Mouse (Mus musculus) ES-E14 (cell line): ENCODE results near the gene Rap1gap. TPM values are rescaled to one million over a fixed set of nuclear protein-coding genes. Genes with fewer than 3 reads are reported as not detected.

Experiments used
- DNase-seq: peaks from one replicate; pipeline ENCODE4 v3.0.0-alpha.2; 2013; ENCODE audit warnings: low read depth, low spot score
- H3K27ac ChIP-seq: 2 replicates; pipeline ENCODE4 v1.5.1; 2012; ENCODE audit warnings: low read depth, mild to moderate bottlenecking, low read length, moderate library complexity, mixed read lengths; ENCODE audit not compliant: poor library complexity, insufficient read depth, severe bottlenecking
- H3K36me3 ChIP-seq: 2 replicates; pipeline ENCODE4 v1.6.1; 2012; ENCODE audit warnings: mild to moderate bottlenecking, low read length, moderate library complexity, mixed read lengths; ENCODE audit not compliant: control insufficient read depth, poor library complexity, insufficient read depth, severe bottlenecking
- H3K4me1 ChIP-seq, 2 experiments: fragments of 150-350 bp in 1 of 2; sonication (generic) in 1 of 2; 2 replicates each; pipeline ENCODE4 v1.6.1; 2012; ENCODE audit warnings: low read length in 2 of 2, mild to moderate bottlenecking in 1 of 2, mixed read lengths in 1 of 2; ENCODE audit not compliant: control insufficient read depth in 2 of 2, insufficient read depth in 2 of 2, poor library complexity in 1 of 2
- H3K4me3 ChIP-seq, 2 experiments: fragments of 150-350 bp in 1 of 2; sonication (generic) in 1 of 2; 2 replicates each; pipeline ENCODE4 v1.5.1; 2012; ENCODE audit warnings: low read length in 2 of 2, low read depth in 1 of 2, mild to moderate bottlenecking in 1 of 2, mixed read lengths in 1 of 2; ENCODE audit not compliant: insufficient read depth in 1 of 2, poor library complexity in 1 of 2, severe bottlenecking in 1 of 2
- H3K9ac ChIP-seq: 2 replicates; pipeline ENCODE4 v1.6.1; 2012; ENCODE audit warnings: low read depth, mild to moderate bottlenecking, low read length, mixed read lengths; ENCODE audit not compliant: poor library complexity, insufficient read depth, severe bottlenecking
- H3K9me3 ChIP-seq: fragments of 150-350 bp; sonication (generic); 2 replicates; pipeline ENCODE4 v1.6.1; 2012; ENCODE audit warnings: low read depth, mild to moderate bottlenecking, low read length; ENCODE audit not compliant: control insufficient read depth, insufficient read depth
- CHD2 ChIP-seq: IDR thresholded peaks from 2 replicates; pipeline ENCODE4 v1.6.1; 2014; ENCODE audit warnings: mild to moderate bottlenecking, low read depth, low read length, inconsistent platforms
- HCFC1 ChIP-seq: IDR thresholded peaks from 2 replicates; pipeline ENCODE4 v1.6.1; 2012; ENCODE audit warnings: low read length, inconsistent platforms, borderline replicate concordance; ENCODE audit not compliant: insufficient read depth
- MAFK ChIP-seq: IDR thresholded peaks from 2 replicates; pipeline ENCODE4 v1.6.1; 2014; ENCODE audit warnings: mild to moderate bottlenecking, low read depth, low read length, inconsistent platforms; ENCODE audit not compliant: insufficient read depth
- ZC3H11A ChIP-seq: IDR thresholded peaks from 2 replicates; pipeline ENCODE4 v1.6.1; 2012; ENCODE audit warnings: low read depth, mild to moderate bottlenecking, inconsistent platforms, low read length, borderline replicate concordance
- ZNF384 ChIP-seq: IDR thresholded peaks from 2 replicates; pipeline ENCODE4 v1.6.1; 2012; ENCODE audit warnings: low read depth, low read length, inconsistent platforms
- in situ Hi-C, 2 experiments: fragments of 600-800 bp; cut with MboI; formaldehyde crosslinking; loops; one replicate each; pipeline ENCODE4 v1.15.1; 2025; ENCODE audit warnings: low sequenced_read_pairs in 2 of 2, inconsistent platforms in 1 of 2; ENCODE audit not compliant: unreplicated experiment in 2 of 2
- total RNA-seq: library from RNA; depleted of rRNA; stranded (reverse); fragments of 300-350 nt; gene quantifications from 2 replicates; pipeline ENCODE4 v1.2.3, GENCODE M21; 2012

The Rap1gap gene
- total RNA-seq, 1 experiment, result 13.4 TPM

- no peak for DNase-seq
- H3K27ac ChIP-seq, result no peak overlapping the region
- in situ Hi-C loops, result no loop called here
- no peak overlapping the region for H3K9ac ChIP-seq
- H3K4me1 ChIP-seq, result peaks cover 0 to 22% of the 10 kb centered on the region in 2 experiments; a peak in 3 of 4 replicates
- H3K9me3 ChIP-seq, result no peaks in the 10 kb centered on the region
- no peaks in the 10 kb centered on the region for H3K36me3 ChIP-seq
- TF ChIP-seq ZNF384, result no peak
- no peak for TF ChIP-seq ZC3H11A
- no peak for TF ChIP-seq CHD2
- TF ChIP-seq MAFK, result no peak
- no peak for TF ChIP-seq HCFC1
- H3K4me3 ChIP-seq, result peak overlapping the region in 1 of 2 experiments; percentile 22; a peak in 1 of 4 replicates
Measured at GRCm38 (mm10) chr4:137697156-137697885, 32.8 kb downstream of the Rap1gap start.

GRCm38 (mm10) chr4:137698076-137698985 is 33.8 kb downstream of the Rap1gap start:
- DNase-seq, result no peak
- in situ Hi-C loops, result no loop called here
- Histone ChIP-seq H3K36me3 (no peaks in the 10 kb centered on the region), H3K9me3 (no peaks in the 10 kb centered on the region), H3K9ac (no peak overlapping the region), H3K27ac (no peak overlapping the region), H3K4me1 (peaks cover 0 to 18% of the 10 kb centered on the region in 2 experiments; a peak in 3 of 4 replicates), H3K4me3 (no peak overlapping the region)
- TF ChIP-seq ZNF384, result no peak
- no peak for TF ChIP-seq ZC3H11A
- TF ChIP-seq CHD2, result no peak
- TF ChIP-seq MAFK, result no peak
- no peak for TF ChIP-seq HCFC1

- DNase-seq, result no peak
- Histone ChIP-seq H3K4me1 (peaks cover 3 to 20% of the 10 kb centered on the region in 2 experiments; a peak in 3 of 4 replicates), H3K36me3 (no peaks in the 10 kb centered on the region), H3K4me3 (no peak overlapping the region), H3K27ac (no peak overlapping the region), H3K9me3 (no peaks in the 10 kb centered on the region), H3K9ac (no peak overlapping the region)
- in situ Hi-C loops, result no loop called here
- no peak for TF ChIP-seq ZNF384
- no peak for TF ChIP-seq MAFK
- TF ChIP-seq CHD2, result no peak
- TF ChIP-seq HCFC1, result no peak
- no peak for TF ChIP-seq ZC3H11A
Measured at GRCm38 (mm10) chr4:137699264-137700211, 35.0 kb downstream of the Rap1gap start.

- no peak overlapping the region for H3K4me3 ChIP-seq
- no peaks in the 10 kb centered on the region for H3K36me3 ChIP-seq
- in situ Hi-C loops, result no loop called here
- peaks cover 3 to 26% of the 10 kb centered on the region in 2 experiments; a peak in 3 of 4 replicates for H3K4me1 ChIP-seq
- H3K9ac ChIP-seq, result no peak overlapping the region
- DNase-seq, result no peak
- H3K9me3 ChIP-seq, result no peaks in the 10 kb centered on the region
- H3K27ac ChIP-seq, result no peak overlapping the region
- TF ChIP-seq ZNF384 (no peak), HCFC1 (no peak), ZC3H11A (no peak), MAFK (no peak), CHD2 (no peak)
Measured at GRCm38 (mm10) chr4:137700960-137701359, 36.4 kb downstream of the Rap1gap start.
